Mouse (Mus musculus) ES-E14 (cell line): ENCODE results near the gene Trcg1.

Experiments used
- CHD2 ChIP-seq: IDR thresholded peaks from 2 replicates; pipeline ENCODE4 v1.6.1; 2014; ENCODE audit warnings: mild to moderate bottlenecking, low read depth, low read length, inconsistent platforms
- HCFC1 ChIP-seq: IDR thresholded peaks from 2 replicates; pipeline ENCODE4 v1.6.1; 2012; ENCODE audit warnings: low read length, inconsistent platforms, borderline replicate concordance; ENCODE audit not compliant: insufficient read depth
- MAFK ChIP-seq: IDR thresholded peaks from 2 replicates; pipeline ENCODE4 v1.6.1; 2014; ENCODE audit warnings: mild to moderate bottlenecking, low read depth, low read length, inconsistent platforms; ENCODE audit not compliant: insufficient read depth
- ZC3H11A ChIP-seq: IDR thresholded peaks from 2 replicates; pipeline ENCODE4 v1.6.1; 2012; ENCODE audit warnings: low read depth, mild to moderate bottlenecking, inconsistent platforms, low read length, borderline replicate concordance
- ZNF384 ChIP-seq: IDR thresholded peaks from 2 replicates; pipeline ENCODE4 v1.6.1; 2012; ENCODE audit warnings: low read depth, low read length, inconsistent platforms

GRCm38 (mm10) chr9:57214500-57214899 lies 21.9 kb upstream of the Trcg1 start:
- TF ChIP-seq ZNF384 = no peak
- no peak for TF ChIP-seq MAFK
- TF ChIP-seq CHD2 = no peak
- TF ChIP-seq ZC3H11A = no peak
- no peak for TF ChIP-seq HCFC1
